Mouse (Mus musculus) bone marrow, adult 2 months (tissue): ENCODE measurements around the gene Psmd13.

Experiments used
- CTCF ChIP-seq: fragments of 200-500 bp; IDR thresholded peaks from 2 replicates; pipeline ENCODE4 v1.5.1; 2011; ENCODE audit warnings: low read length, control low read depth; ENCODE audit not compliant: control insufficient read depth, insufficient read depth
- POLR2A ChIP-seq: fragments of 200-500 bp; IDR thresholded peaks from 2 replicates; pipeline ENCODE4 v1.6.1; 2011; ENCODE audit warnings: low read depth, mild to moderate bottlenecking, control low read depth, low read length, borderline replicate concordance; ENCODE audit not compliant: control insufficient read depth

GRCm38 (mm10) chr7:140908181-140908580 is 26.4 kb downstream of the Psmd13 start:
- TF ChIP-seq POLR2A: no peak
- no peak for TF ChIP-seq CTCF
